Mouse (Mus musculus) neural tube, embryonic 10.5 days (tissue): ENCODE results near the gene Uba2.
"Not testable (repeated sequence)": the region's sequence is repeated elsewhere in the genome, so short reads cannot be mapped to it uniquely, and the experiment has no call there.

Experiments
- DNase-seq: peaks from one replicate; pipeline ENCODE4 v3.0.0-alpha.2; 2017; ENCODE audit warnings: low spot score; ENCODE audit errors: extremely low spot score

The Uba2 gene

GRCm38 (mm10) chr7:34167766-34168469 lies 1.5 kb downstream of the Uba2 start:
- DNase-seq: no peak

- no peak for DNase-seq
Observed at GRCm38 (mm10) chr7:34166850-34167249, 2.5 kb downstream of the Uba2 start.

GRCm38 (mm10) chr7:34165999-34166398 lies 3.4 kb downstream of the Uba2 start:
- no peak for DNase-seq

- DNase-seq: no peak
Observed at GRCm38 (mm10) chr7:34164671-34165070, 4.7 kb downstream of the Uba2 start.

- DNase-seq: no peak
Observed at GRCm38 (mm10) chr7:34159167-34159566, 10.2 kb downstream of the Uba2 start.

- no peak for DNase-seq
Observed at GRCm38 (mm10) chr7:34157994-34158393, 11.4 kb downstream of the Uba2 start.

GRCm38 (mm10) chr7:34147193-34147592 lies 22.2 kb downstream of the Uba2 start:
- no peak for DNase-seq

- DNase-seq: no peak
Observed at GRCm38 (mm10) chr7:34141123-34141522, 28.3 kb downstream of the Uba2 start.

- DNase-seq: no peak
Observed at GRCm38 (mm10) chr7:34139493-34139892, 29.9 kb downstream of the Uba2 start.

- DNase-seq: peak; percentile 45
Observed at GRCm38 (mm10) chr7:34134336-34134735, 35.1 kb downstream of the Uba2 start.

- peak; percentile 88 for DNase-seq
Observed at GRCm38 (mm10) chr7:34133117-34133762, 36.2 kb downstream of the Uba2 start, which contains the start of gene Wtip. Gene Wtip, minus strand, starts transcription at chr7:34133268.

GRCm38 (mm10) chr7:34132355-34133079 lies 36.9 kb downstream of the Uba2 start:
- peak; percentile 66 for DNase-seq

GRCm38 (mm10) chr7:34131959-34132354 lies 37.4 kb downstream of the Uba2 start:
- no peak for DNase-seq

GRCm38 (mm10) chr7:34131118-34131517 lies 38.3 kb downstream of the Uba2 start:
- DNase-seq: no peak

GRCm38 (mm10) chr7:34126291-34126690 lies 43.1 kb downstream of the Uba2 start:
- DNase-seq: no peak

GRCm38 (mm10) chr7:34125346-34125745 lies 44.1 kb downstream of the Uba2 start:
- no peak for DNase-seq

- DNase-seq: no peak
Observed at GRCm38 (mm10) chr7:34122987-34123720, 46.2 kb downstream of the Uba2 start.

GRCm38 (mm10) chr7:34120636-34121035 lies 48.8 kb downstream of the Uba2 start:
- not testable (repeated sequence) for DNase-seq

- no peak for DNase-seq
Observed at GRCm38 (mm10) chr7:34116601-34117000, 52.8 kb downstream of the Uba2 start.

- DNase-seq: no peak
Observed at GRCm38 (mm10) chr7:34109190-34109589, 60.2 kb downstream of the Uba2 start.

- no peak for DNase-seq
Observed at GRCm38 (mm10) chr7:34101276-34101675, 68.1 kb downstream of the Uba2 start.

- DNase-seq: no peak
Observed at GRCm38 (mm10) chr7:34100002-34100401, 69.4 kb downstream of the Uba2 start.
